Mouse (Mus musculus) bone marrow macrophage, adult 2 months (primary cell): ENCODE data around the gene Pik3cd.

Experiments used
- CTCF ChIP-seq: IDR thresholded peaks from 2 replicates; pipeline ENCODE4 v1.5.1; 2012; ENCODE audit warnings: low read depth, mild to moderate bottlenecking, low read length, moderate library complexity
- POLR2A ChIP-seq: IDR thresholded peaks from 2 replicates; pipeline ENCODE4 v1.6.1; 2012; ENCODE audit warnings: mild to moderate bottlenecking, low read depth, low read length, borderline replicate concordance

- TF ChIP-seq CTCF = no peak
- TF ChIP-seq POLR2A = no peak
These were observed 61.5 kb downstream of the Pik3cd start for GRCm38 (mm10) chr4:149640831-149641230.
